Mouse (Mus musculus): ENCODE measurements around the gene Gan.
A peak's percentile ranks its signal among the peaks of the same experiment; 100 is the strongest.

The Gan gene

GRCm38 (mm10) chr8:117158135-117158761 lies at the start of gene Gan:
Gene Gan, plus strand, starts transcription at chr8:117158135.
- DNase-seq, result peak; percentile 82

- no peak for DNase-seq
Observed at GRCm38 (mm10) chr8:117109018-117109711, 48.8 kb upstream of the Gan start.

DNA sequence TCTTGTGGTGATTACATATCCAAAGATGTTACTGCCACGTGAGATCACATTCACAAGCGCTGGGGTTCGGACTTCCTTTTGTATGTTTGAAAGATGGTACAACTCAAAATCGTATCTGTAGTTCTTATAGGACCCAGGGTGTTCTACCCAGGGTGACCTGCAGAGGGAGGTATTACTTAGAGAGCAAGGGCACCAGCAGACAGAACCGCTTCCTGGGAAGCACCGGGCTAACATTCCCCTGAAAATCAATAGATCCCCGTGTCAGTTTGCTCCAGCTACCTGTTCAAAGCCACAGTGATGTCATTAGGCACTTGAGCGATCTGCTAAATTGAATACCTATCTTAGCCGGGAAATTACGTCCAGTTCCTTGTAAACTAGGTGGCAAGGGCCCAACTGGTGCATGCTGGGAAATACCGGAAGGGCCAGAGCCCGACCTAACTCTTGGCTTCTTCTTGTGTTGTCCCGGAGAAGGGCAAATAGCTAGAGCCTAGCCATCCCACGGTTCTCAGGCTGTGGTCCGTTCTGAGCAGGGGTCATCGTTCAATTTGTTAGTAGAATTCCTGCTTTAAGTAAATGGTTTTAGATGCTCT lies 48.0 kb upstream of the Gan start:
- peak; percentile 76 for DNase-seq

DNA sequence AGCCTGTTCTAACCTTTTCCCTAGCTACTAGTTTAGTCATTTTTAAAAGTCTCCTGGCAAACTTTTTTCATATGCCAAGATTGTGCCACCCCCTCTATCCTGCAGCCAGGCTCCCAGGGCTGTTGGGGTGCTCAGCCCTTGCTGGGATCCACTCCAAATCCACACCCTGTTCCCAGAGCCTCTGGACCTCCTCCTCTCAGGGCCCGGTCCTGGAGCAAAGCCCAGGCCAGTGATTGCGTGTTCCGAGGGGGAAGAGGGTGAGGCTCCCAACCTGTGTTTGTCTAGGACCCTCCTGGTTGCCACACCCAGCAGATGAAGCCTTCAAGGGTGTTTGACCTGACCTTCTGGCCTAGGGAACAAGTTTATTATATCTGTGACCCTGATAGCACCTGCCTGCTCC lies 46.3 kb upstream of the Gan start:
- no peak for DNase-seq

DNA sequence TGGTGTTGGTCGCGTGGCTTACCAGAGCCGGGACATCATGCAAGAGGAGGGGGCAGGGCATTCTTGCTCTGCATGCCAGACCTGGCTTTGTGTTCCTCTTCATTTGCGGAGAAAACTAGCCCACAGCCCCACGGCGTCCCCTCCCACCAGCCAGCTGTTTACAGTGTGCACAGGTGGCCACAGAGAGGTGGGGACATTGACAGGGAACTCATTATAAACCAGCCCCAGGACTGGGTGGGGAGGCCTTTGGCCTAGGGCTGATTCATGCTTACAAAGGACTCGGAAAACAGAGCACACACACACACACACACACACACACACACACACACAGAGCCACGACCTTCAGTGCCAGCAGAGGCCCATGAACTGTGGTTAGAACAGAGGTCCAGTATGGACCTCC lies 45.7 kb upstream of the Gan start:
- DNase-seq, result no peak

- DNase-seq, result no peak
Observed at GRCm38 (mm10) chr8:117115094-117115493, 42.8 kb upstream of the Gan start.

DNA sequence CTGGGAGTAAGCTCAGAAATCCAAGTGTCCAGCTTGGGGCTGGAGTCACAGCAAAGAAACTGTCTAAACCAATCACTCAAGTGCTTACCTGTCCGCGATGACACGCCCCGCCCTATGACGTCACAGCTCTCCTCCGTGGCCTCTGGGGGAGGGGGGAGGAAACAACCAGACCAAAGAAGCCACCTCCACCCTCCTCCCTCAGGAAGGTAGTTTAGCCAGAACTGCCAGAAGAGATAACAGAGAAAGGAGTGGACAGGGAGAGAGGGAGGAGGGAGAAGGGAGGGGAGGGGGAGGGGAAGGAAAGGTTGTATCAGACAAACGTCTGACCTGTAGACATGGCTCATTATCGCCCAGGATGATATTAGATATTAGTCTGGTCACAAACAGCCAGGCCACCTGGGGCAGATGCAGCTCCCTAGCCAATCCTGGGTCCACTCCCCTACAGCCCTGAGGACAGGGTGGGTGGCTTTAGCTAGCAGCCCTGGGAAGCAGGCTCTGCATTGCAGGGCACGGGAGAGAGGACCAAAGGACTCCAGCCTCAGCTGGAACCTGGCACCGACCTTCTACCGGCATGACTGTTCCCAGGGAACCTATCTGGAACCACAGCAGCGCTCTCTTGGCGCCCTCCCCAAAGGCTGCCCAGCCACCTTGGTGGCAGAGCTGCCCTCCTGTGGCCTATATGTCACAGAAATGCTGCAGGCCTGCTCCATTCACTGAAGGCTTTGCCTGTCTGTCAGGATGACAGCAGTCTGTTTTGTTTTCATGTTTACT lies 42.1 kb upstream of the Gan start:
- DNase-seq, result peak; percentile 70

DNA sequence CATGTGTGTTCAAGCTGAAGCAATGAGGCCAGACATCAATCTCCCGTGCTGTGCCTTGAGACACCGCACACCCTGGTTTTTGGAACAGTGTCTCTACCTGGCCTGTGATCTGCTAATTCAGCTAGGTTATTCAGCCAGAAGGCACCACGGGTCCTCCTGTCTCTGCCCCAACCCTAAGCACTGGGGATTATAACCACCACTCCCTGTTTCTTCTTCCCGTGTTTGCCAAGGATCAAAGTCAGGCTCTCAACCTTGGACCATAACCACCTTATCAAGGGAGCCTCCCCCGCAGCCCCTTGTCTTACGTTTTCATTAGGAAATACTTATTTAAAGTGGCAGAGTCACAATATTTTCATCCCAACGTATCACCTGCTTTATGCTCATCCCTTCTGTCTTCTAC lies 41.4 kb upstream of the Gan start:
- DNase-seq, result no peak

DNA sequence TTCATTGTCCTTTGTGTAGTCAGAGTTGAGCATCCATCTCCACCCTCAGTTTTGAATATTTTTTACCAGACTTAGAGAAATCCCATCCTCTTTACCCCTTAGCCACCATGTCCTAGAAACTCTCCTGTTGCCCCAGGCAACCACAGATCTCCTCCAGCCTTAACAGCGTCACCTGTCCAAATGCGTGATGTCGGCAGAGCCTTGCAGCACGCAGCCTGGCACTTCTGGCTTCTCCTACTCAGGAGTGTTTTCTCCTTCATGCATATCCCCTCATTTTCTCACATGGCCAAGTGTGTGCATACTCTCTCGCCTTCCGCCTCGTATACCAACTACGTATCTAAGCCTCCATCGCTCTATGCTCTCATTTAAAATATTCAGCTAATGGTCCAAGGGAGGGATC lies 39.5 kb upstream of the Gan start:
- no peak for DNase-seq

DNA sequence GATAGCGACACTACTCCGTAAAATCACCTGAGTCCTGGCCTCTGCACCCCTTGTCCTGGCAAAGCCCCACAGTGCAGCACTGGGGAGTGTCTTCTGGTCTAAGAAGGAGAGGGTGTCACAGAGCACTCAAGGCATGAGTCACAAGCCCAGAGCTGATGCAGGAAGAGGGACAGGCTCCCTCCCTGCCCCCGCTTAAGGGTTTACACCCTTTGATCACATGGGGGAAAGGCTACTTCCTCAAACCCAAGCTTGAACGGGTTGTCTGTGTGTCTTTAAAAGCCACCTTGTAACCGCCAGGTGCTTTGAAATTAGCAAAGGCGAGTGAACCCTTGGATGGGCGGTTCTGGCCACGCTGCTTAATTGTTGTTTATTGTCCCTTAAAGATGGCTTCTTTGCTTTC lies 36.7 kb upstream of the Gan start:
- no peak for DNase-seq

DNA sequence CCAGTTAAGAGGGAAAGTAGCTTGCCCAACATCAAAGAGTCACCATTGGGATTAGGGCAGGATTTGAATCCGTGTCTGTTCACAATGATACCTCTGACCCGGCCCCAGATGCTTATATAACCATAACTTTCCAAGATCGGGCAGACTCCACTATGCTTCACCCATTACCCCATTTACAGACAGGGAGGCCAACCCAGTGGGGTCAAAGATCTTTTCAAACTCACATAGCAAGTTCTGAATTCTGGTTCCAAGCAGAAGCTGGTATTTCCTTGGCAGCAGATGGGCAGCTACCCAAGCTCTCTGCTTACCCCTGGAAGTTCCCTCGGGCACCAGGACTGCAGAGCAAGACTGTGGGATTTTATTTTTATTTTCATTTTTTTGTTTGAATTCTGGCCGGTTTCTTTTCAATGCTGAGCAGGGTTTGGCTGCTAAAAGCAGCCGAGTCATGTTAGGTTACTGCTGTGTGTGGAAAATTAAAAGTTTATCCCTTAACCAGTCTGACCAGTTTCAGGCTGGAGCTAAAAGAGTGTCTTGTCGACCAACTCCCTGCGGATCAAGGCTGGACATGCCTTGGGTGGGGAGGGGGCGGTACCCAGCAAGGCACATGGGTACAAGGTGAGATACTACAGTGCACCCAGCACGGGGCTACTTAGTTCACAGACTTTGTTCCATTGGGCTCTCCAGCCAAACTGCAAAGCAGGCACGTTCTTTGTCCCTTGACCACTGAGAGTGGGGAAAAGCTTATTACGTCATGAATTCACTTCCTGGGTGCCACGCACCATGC lies 33.9 kb upstream of the Gan start:
- DNase-seq, result no peak

DNA sequence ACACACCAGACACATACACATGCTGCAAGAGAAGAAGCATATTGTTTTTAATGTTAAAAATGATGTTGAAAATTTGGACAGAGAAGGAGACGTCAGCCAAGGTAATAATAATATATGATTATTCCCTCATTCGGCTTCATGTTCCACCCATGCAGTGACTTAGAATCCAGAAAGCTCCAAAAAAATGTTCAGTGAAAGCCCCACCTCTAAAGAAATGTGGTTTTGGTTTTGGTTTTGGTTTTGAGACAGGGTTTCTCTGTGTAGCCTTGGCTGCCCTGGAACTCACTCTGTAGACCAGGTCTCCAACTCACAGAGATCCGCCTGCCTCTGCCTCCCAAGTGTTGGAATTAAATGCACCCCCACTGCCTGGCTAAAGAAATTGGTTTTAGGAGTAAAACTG lies 32.1 kb upstream of the Gan start:
- no peak for DNase-seq

GRCm38 (mm10) chr8:117126411-117126810 lies 31.5 kb upstream of the Gan start:
- DNase-seq, result no peak

DNA sequence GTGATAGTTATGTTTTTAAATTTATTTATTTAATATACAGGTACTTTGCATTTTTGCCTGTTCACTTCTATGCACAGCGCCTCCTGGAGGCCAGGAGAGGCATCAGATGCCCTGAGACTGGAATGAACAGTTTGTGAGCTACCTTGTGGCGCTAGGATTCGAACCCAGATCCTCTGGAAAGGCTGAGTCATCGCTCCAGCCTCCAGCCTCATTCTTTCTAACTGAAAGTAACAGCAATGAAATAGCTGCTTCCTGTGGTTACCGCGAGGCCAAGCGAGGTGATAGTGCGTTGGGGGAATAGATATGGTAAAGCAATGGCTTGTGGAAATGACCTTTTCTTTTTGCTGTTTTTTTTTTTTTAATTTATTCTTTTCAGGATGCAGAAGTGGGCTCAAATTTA lies 30.9 kb upstream of the Gan start:
- DNase-seq, result peak; percentile 27

- no peak for DNase-seq
Observed at GRCm38 (mm10) chr8:117133702-117134101, 24.2 kb upstream of the Gan start.

GRCm38 (mm10) chr8:117136351-117136750 lies 21.6 kb upstream of the Gan start:
- DNase-seq, result no peak

- DNase-seq, result no peak
Observed at GRCm38 (mm10) chr8:117136763-117137162, 21.2 kb upstream of the Gan start.

GRCm38 (mm10) chr8:117137357-117137756 lies 20.6 kb upstream of the Gan start:
- DNase-seq, result no peak

- peak; percentile 30 for DNase-seq
Observed at GRCm38 (mm10) chr8:117148520-117148919, 9.4 kb upstream of the Gan start.

- no peak for DNase-seq
Observed at GRCm38 (mm10) chr8:117156149-117156548, 1.8 kb upstream of the Gan start.

GRCm38 (mm10) chr8:117156866-117157768 lies 818 bp upstream of the Gan start:
- no peak for DNase-seq

- DNase-seq, result peak; percentile 96
Observed at GRCm38 (mm10) chr8:117157769-117158091, 205 bp upstream of the Gan start.

Measured in liver (tissue).